Mouse (Mus musculus) limb, embryonic 14.5 days (tissue): ENCODE data around the gene Olfr568. TPM values are rescaled to one million over a fixed set of nuclear protein-coding genes. Genes with fewer than 3 reads are reported as not detected.

Source experiments
- ATAC-seq: fragments of 200-750 bp; cut with Nextera tagmentation; 2 replicates; pipeline ENCODE4 v1.8.0; 2017; ENCODE audit warnings: low read depth, moderate number of reproducible peaks, moderate TSS enrichment; ENCODE audit not compliant: low FRiP score
- DNase-seq: peaks from one replicate; pipeline ENCODE4 v3.0.0-alpha.2; 2015; ENCODE audit warnings: low spot score
- H3K27ac ChIP-seq: fragments of 300-500 bp; sonication (generic); replicated peaks from 2 replicates; pipeline ENCODE4 v1.5.1; 2014; ENCODE audit warnings: low read depth, mild to moderate bottlenecking, low read length, moderate library complexity, mixed read lengths
- H3K27me3 ChIP-seq: fragments of 300-500 bp; sonication (generic); 2 replicates; pipeline ENCODE4 v1.6.1; 2014; ENCODE audit warnings: low read length, mixed read lengths; ENCODE audit not compliant: control insufficient read depth, insufficient read depth
- H3K36me3 ChIP-seq: fragments of 300-500 bp; sonication (generic); 2 replicates; pipeline ENCODE4 v1.6.1; 2014; ENCODE audit warnings: mild to moderate bottlenecking, low read length, moderate library complexity, mixed read lengths; ENCODE audit not compliant: control insufficient read depth, insufficient read depth
- H3K4me1 ChIP-seq: fragments of 300-500 bp; sonication (generic); 2 replicates; pipeline ENCODE4 v1.6.1; 2014; ENCODE audit warnings: antibody characterized with exemption, low read length, mixed read lengths; ENCODE audit not compliant: control insufficient read depth, insufficient read depth
- H3K4me2 ChIP-seq: fragments of 300-500 bp; sonication (generic); replicated peaks from 2 replicates; pipeline ENCODE4 v1.6.1; 2014; ENCODE audit warnings: low read depth, mild to moderate bottlenecking, low read length, moderate library complexity; ENCODE audit not compliant: severe bottlenecking
- H3K4me3 ChIP-seq: fragments of 300-500 bp; sonication (generic); replicated peaks from 2 replicates; pipeline ENCODE4 v1.5.1; 2014; ENCODE audit warnings: low read length
- H3K9ac ChIP-seq: fragments of 300-500 bp; sonication (generic); 2 replicates; pipeline ENCODE4 v1.6.1; 2014; ENCODE audit warnings: mild to moderate bottlenecking, low read depth, low read length, moderate library complexity; ENCODE audit not compliant: severe bottlenecking
- H3K9me3 ChIP-seq: fragments of 300-500 bp; sonication (generic); 2 replicates; pipeline ENCODE4 v1.6.1; 2016; ENCODE audit warnings: low read length; ENCODE audit not compliant: control insufficient read depth
- POLR2A ChIP-seq: fragments of 200-500 bp; IDR thresholded peaks from 2 replicates; pipeline ENCODE4 v1.8.0; 2012; ENCODE audit warnings: inconsistent platforms, mild to moderate bottlenecking, moderate library complexity, borderline replicate concordance; ENCODE audit not compliant: insufficient read depth, insufficient read length; ENCODE audit errors: extremely low read depth
- WGBS: fragments of 180-500 bp; shearing (Covaris S2); extraction: QIAGEN DNeasy Blood & Tissue Kit; methylation state at CpG from one replicate; pipeline ENCODE4 v1.1.7; 2014; 5-methylcytosine and 5-hydroxymethylcytosine counted together
- polyA plus RNA-seq, 2 experiments: library from polyadenylated mRNA; depleted of rRNA in 1 of 2; stranded (reverse) in 1 of 2; unstranded in 1 of 2; fragments of >200 nt; fragmentation: Nextera tagmentation in 1 of 2; extraction: Ambion mirVana in 1 of 2; gene quantifications; 2 replicates each; pipeline versions ENCODE4 v1.2.1 to v1.2.3; 2012 to 2014

Olfr568 gene
- not detected in 2 replicates for polyA plus RNA-seq (2012; rRNA removed)
- polyA plus RNA-seq (2014; fragmentation: Nextera tagmentation; extraction: Ambion mirVana): not detected in 2 replicates

GRCm38 (mm10) chr7:102876822-102877221 is at the start of gene Olfr568:
Olfr568 (plus strand) TSS chr7:102877122.
- no peak for ATAC-seq
- H3K27me3 ChIP-seq: no peaks in the 10 kb centered on the region

GRCm38 (mm10) chr7:102855807-102856206 is 21.1 kb upstream of the Olfr568 start:
- H3K9me3 ChIP-seq: no peaks in the 10 kb centered on the region
- H3K36me3 ChIP-seq: no peaks in the 10 kb centered on the region
- no peaks in the 10 kb centered on the region for H3K27me3 ChIP-seq
- H3K4me3 ChIP-seq: no peak overlapping the region
- no peak for DNase-seq
- no peak for TF ChIP-seq POLR2A
- no peak overlapping the region for H3K4me2 ChIP-seq
- H3K9ac ChIP-seq: no peak overlapping the region
- H3K27ac ChIP-seq: no peak overlapping the region
- no peaks in the 10 kb centered on the region for H3K4me1 ChIP-seq
- ATAC-seq: no peak

More at GRCm38 (mm10) chr7:102876822-102877221, at the start of gene Olfr568:
- Histone ChIP-seq H3K9me3 (no peaks in the 10 kb centered on the region), H3K9ac (no peak within 1 kb of the TSS), H3K4me3 (no peak within 1 kb of the TSS), H3K27ac (no peak within 1 kb of the TSS), H3K4me1 (no peaks in the 10 kb centered on the region), H3K36me3 (no peaks in the 10 kb centered on the region), H3K4me2 (no peak within 1 kb of the TSS)
- no peak for TF ChIP-seq POLR2A
- DNase-seq: no peak

- no peaks in the 10 kb centered on the region for H3K27me3 ChIP-seq
- ATAC-seq (no peak), DNase-seq (no peak)
- H3K4me2 ChIP-seq: no peak within 1 kb of the TSS
- TF ChIP-seq POLR2A: no peak
- 86% methylated on average over 1 of the region's 1 CpGs for WGBS
- no peaks in the 10 kb centered on the region for H3K36me3 ChIP-seq
- no peaks in the 10 kb centered on the region for H3K9me3 ChIP-seq
- no peak within 1 kb of the TSS for H3K9ac ChIP-seq
- no peak within 1 kb of the TSS for H3K27ac ChIP-seq
- no peaks in the 10 kb centered on the region for H3K4me1 ChIP-seq
- no peak within 1 kb of the TSS for H3K4me3 ChIP-seq
These were observed 18.3 kb upstream of the Olfr568 start, which contains the start of gene Olfr566 for GRCm38 (mm10) chr7:102858665-102859064. Olfr566 (minus strand) TSS chr7:102858765.

- no peaks in the 10 kb centered on the region for H3K27me3 ChIP-seq
- TF ChIP-seq POLR2A: no peak
- DNase-seq (no peak), ATAC-seq (no peak)
- no peaks in the 10 kb centered on the region for H3K4me1 ChIP-seq
- H3K4me2 ChIP-seq: no peak within 1 kb of the TSS
- 76% methylated on average over 3 of the region's 3 CpGs for whole genome bisulfite sequencing
- no peaks in the 10 kb centered on the region for H3K36me3 ChIP-seq
- no peaks in the 10 kb centered on the region for H3K9me3 ChIP-seq
- H3K27ac ChIP-seq: no peak within 1 kb of the TSS
- H3K9ac ChIP-seq: no peak within 1 kb of the TSS
- H3K4me3 ChIP-seq: no peak within 1 kb of the TSS
These were observed 13.9 kb downstream of the Olfr568 start, which contains the start of gene Olfr569 for GRCm38 (mm10) chr7:102890782-102891181. Olfr569 (minus strand) TSS chr7:102890882.

GRCm38 (mm10) chr7:102915261-102915660 is 38.3 kb downstream of the Olfr568 start:
- H3K27ac ChIP-seq: no peak overlapping the region
- no peaks in the 10 kb centered on the region for H3K9me3 ChIP-seq
- no peaks in the 10 kb centered on the region for H3K36me3 ChIP-seq
- no peaks in the 10 kb centered on the region for H3K4me1 ChIP-seq
- no peak overlapping the region for H3K4me2 ChIP-seq
- WGBS: 6% methylated on average over 1 of the region's 1 CpGs
- no peak overlapping the region for H3K9ac ChIP-seq
- TF ChIP-seq POLR2A: no peak
- H3K27me3 ChIP-seq: no peaks in the 10 kb centered on the region
- H3K4me3 ChIP-seq: no peak overlapping the region
- DNase-seq (no peak), ATAC-seq (no peak)

- H3K27me3 ChIP-seq: no peaks in the 10 kb centered on the region
- no peak overlapping the region for H3K4me3 ChIP-seq
- TF ChIP-seq POLR2A: no peak
- WGBS: 58% methylated on average over 5 of the region's 5 CpGs
- no peak overlapping the region for H3K9ac ChIP-seq
- H3K4me1 ChIP-seq: no peaks in the 10 kb centered on the region
- H3K36me3 ChIP-seq: no peaks in the 10 kb centered on the region
- DNase-seq (no peak), ATAC-seq (no peak)
- no peaks in the 10 kb centered on the region for H3K9me3 ChIP-seq
- no peak overlapping the region for H3K4me2 ChIP-seq
- H3K27ac ChIP-seq: no peak overlapping the region
These were observed 39.5 kb downstream of the Olfr568 start for GRCm38 (mm10) chr7:102916405-102916804.
